Mouse (Mus musculus): Measurements from ENCODE around the gene Dut. TPM values are rescaled to one million over a fixed set of nuclear protein-coding genes. Genes with fewer than 3 reads are reported as not detected.

Gene Dut
- polyA plus RNA-seq (2016; fragmentation: Nextera tagmentation; extraction: Ambion mirVana), result 223 and 273 TPM in 2 replicates

- Histone ChIP-seq H3K27me3 (ENCODE audit: low read depth, poor library complexity, severe bottlenecking) (no peaks in the 10 kb centered on the region), H3K9me3 (replicated peaks) (no peaks in the 10 kb centered on the region), H3K4me3 (peak within 1 kb of the TSS; percentile 73), H3K4me1 (peaks cover 26% of the 10 kb centered on the region), H3K27ac (replicated peaks) (peak within 1 kb of the TSS; percentile 94), H3K36me3 (peaks cover 32% of the 10 kb centered on the region)
- under 1% methylated on average over 95 of the region's 96 CpGs for WGBS
- DNase-seq (ENCODE audit: low spot score), result peak; percentile 98
Observed at GRCm38 (mm10) chr2:125247108-125247961, at the start of gene Dut. Gene Dut (plus strand): TSS chr2:125247190.

DNA sequence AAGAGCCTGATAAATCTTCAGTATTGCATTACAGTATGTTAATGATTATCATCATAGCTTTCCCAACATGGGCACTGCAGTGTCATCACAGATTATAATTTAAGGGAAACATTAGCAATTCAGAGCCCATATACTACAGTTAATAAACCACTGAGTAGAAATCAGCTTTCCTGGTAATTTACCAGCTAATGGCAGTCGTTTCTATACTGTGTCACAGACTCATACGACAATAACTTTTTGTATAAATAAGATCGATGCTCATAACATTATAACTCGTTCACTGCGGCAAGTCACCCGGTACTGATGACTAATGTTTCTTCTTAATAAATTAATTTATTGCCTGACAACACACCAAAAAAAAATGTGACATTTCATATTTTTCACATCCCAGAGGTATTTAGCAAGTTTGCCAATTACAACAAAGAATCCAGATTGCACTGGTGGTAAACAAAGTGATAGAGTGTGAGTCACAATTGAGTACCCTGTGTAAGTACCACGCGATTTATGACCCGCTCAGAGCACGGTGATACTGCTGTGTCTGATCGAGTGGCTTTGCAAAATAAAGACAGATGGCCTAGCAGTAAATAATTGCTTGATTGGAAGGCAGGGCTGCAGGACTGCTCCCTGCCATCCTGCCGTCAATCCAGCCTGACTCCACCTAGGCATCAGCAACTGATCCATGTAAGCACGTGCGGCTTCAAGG, 37.9 kb upstream of the Dut start:
- H3K9me3 ChIP-seq (replicated peaks), result no peaks in the 10 kb centered on the region
- no peaks in the 10 kb centered on the region for H3K27me3 ChIP-seq (ENCODE audit: low read depth, poor library complexity, severe bottlenecking)
- no peaks in the 10 kb centered on the region for H3K4me1 ChIP-seq
- no peak overlapping the region for H3K4me3 ChIP-seq
- DNase-seq (ENCODE audit: low spot score), result no peak
- no peak overlapping the region for H3K27ac ChIP-seq (replicated peaks)
- no peaks in the 10 kb centered on the region for H3K36me3 ChIP-seq
- 86% methylated on average over 14 of the region's 14 CpGs for WGBS

DNA sequence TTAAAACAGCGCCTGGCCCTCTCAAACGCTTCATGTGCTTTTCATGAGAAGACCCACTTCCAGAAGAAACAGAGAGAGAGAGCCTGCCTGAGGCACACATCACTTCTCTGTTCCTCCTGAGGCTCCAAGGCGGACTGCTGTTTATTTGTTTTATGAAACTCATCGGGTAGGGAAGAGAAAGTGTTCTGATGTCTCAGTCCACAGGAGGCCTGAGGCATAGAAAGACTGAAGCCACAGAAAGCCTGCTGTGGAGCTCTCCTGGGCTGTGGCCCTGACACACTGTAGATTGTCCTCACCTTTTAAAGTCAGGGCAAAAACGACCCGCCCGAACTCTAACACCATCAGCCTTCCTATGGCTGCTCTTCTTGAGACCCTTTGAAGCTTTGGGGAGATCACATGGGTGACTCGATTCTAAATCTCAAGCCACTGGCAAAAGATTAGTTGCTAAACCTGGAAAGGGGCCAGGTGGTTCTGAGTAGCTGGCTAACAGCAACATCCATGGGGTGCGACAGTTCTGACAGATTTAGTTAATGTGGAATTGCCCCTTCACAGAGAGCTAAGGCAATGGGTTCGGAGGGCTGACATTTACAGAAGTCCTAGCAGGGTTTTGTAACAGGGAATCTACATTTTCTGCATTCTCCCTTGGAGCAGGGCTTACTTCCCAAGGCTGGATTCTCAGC, 35.0 kb upstream of the Dut start:
- no peak for DNase-seq (ENCODE audit: low spot score)
- 71% methylated on average over 10 of the region's 10 CpGs for WGBS

DNA sequence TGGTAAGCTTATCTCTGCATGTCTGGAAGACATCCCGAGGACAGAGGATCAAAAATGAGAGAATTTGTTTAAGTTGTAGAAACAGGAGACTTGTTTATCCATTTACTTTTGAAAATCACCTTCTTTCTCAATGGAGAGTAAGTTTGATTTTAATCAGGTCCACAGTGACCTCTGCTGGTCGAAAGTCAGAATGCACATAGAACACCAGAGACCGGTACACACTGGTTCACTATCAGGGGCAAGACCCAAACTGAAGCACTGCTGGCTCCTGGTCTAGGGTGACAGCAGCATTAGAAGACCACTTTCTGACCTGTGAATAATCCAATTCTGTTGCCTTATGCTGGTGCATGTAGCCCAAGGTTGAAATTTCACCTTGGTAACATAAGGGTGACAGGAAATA, 32.4 kb upstream of the Dut start:
- DNase-seq (ENCODE audit: low spot score), result peak; percentile 74
- Histone ChIP-seq H3K27ac (replicated peaks) (no peak overlapping the region), H3K9me3 (replicated peaks) (no peaks in the 10 kb centered on the region), H3K36me3 (no peaks in the 10 kb centered on the region), H3K27me3 (ENCODE audit: low read depth, poor library complexity, severe bottlenecking) (no peaks in the 10 kb centered on the region), H3K4me3 (no peak overlapping the region), H3K4me1 (no peaks in the 10 kb centered on the region)
- 1% methylated on average over 3 of the region's 3 CpGs for WGBS

More for the DNA sequence above, 35.0 kb upstream of the Dut start:
- no peak overlapping the region for H3K27ac ChIP-seq (replicated peaks)
- no peak overlapping the region for H3K4me3 ChIP-seq
- H3K36me3 ChIP-seq, result no peaks in the 10 kb centered on the region
- H3K27me3 ChIP-seq (ENCODE audit: low read depth, poor library complexity, severe bottlenecking), result no peaks in the 10 kb centered on the region
- no peaks in the 10 kb centered on the region for H3K9me3 ChIP-seq (replicated peaks)
- H3K4me1 ChIP-seq, result no peaks in the 10 kb centered on the region

- H3K27ac ChIP-seq (replicated peaks), result no peak overlapping the region
- no peaks in the 10 kb centered on the region for H3K9me3 ChIP-seq (replicated peaks)
- 87% methylated on average over 6 of the region's 6 CpGs for WGBS
- H3K4me1 ChIP-seq, result no peaks in the 10 kb centered on the region
- no peaks in the 10 kb centered on the region for H3K27me3 ChIP-seq (ENCODE audit: low read depth, poor library complexity, severe bottlenecking)
- no peak for DNase-seq (ENCODE audit: low spot score)
- no peaks in the 10 kb centered on the region for H3K36me3 ChIP-seq
- no peak overlapping the region for H3K4me3 ChIP-seq
Observed at GRCm38 (mm10) chr2:125217286-125217685, 29.7 kb upstream of the Dut start.

DNA sequence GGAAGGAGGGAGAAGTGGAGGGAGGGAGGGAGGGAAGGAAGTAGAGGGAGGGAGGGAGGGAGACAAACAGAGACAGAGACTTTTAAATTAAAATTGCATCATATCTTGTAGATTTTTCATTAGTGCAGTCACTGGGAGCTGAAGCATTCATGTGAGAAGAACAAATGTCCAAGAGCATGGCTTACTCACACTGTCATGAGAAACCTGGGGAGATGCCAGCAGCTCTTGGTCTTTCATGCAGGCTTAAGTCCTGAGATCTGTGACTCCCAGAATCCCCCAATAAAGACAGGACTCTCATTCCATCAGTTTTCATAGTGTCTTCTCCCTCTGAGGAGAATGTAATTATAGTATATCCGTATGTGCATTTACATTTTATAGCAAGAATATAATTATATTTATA, 28.4 kb upstream of the Dut start:
- no peaks in the 10 kb centered on the region for H3K27me3 ChIP-seq (ENCODE audit: low read depth, poor library complexity, severe bottlenecking)
- 86% methylated on average over 1 of the region's 1 CpGs for WGBS
- no peak overlapping the region for H3K4me3 ChIP-seq
- no peak overlapping the region for H3K27ac ChIP-seq (replicated peaks)
- no peak for DNase-seq (ENCODE audit: low spot score)
- H3K36me3 ChIP-seq, result no peaks in the 10 kb centered on the region
- no peaks in the 10 kb centered on the region for H3K9me3 ChIP-seq (replicated peaks)
- no peaks in the 10 kb centered on the region for H3K4me1 ChIP-seq

GRCm38 (mm10) chr2:125219268-125219667, 27.7 kb upstream of the Dut start:
- Histone ChIP-seq H3K36me3 (no peaks in the 10 kb centered on the region), H3K27ac (replicated peaks) (no peak overlapping the region), H3K4me1 (no peaks in the 10 kb centered on the region), H3K27me3 (ENCODE audit: low read depth, poor library complexity, severe bottlenecking) (no peaks in the 10 kb centered on the region), H3K9me3 (replicated peaks) (no peaks in the 10 kb centered on the region), H3K4me3 (no peak overlapping the region)
- no peak for DNase-seq (ENCODE audit: low spot score)
- WGBS, result 95% methylated on average over 3 of the region's 3 CpGs

- Histone ChIP-seq H3K4me1 (no peaks in the 10 kb centered on the region), H3K9me3 (replicated peaks) (no peaks in the 10 kb centered on the region), H3K27ac (replicated peaks) (no peak overlapping the region), H3K4me3 (no peak overlapping the region), H3K27me3 (ENCODE audit: low read depth, poor library complexity, severe bottlenecking) (no peaks in the 10 kb centered on the region), H3K36me3 (no peaks in the 10 kb centered on the region)
- DNase-seq (ENCODE audit: low spot score), result no peak
- WGBS, result 78% methylated on average over 1 of the region's 1 CpGs
Observed at GRCm38 (mm10) chr2:125221673-125222072, 25.3 kb upstream of the Dut start.

GRCm38 (mm10) chr2:125228472-125229409, 18.2 kb upstream of the Dut start:
- Histone ChIP-seq H3K36me3 (no peaks in the 10 kb centered on the region), H3K27me3 (ENCODE audit: low read depth, poor library complexity, severe bottlenecking) (no peaks in the 10 kb centered on the region), H3K4me3 (no peak overlapping the region), H3K4me1 (no peaks in the 10 kb centered on the region), H3K9me3 (replicated peaks) (no peaks in the 10 kb centered on the region), H3K27ac (replicated peaks) (no peak overlapping the region)
- 89% methylated on average over 11 of the region's 11 CpGs for WGBS
- no peak for DNase-seq (ENCODE audit: low spot score)

DNA sequence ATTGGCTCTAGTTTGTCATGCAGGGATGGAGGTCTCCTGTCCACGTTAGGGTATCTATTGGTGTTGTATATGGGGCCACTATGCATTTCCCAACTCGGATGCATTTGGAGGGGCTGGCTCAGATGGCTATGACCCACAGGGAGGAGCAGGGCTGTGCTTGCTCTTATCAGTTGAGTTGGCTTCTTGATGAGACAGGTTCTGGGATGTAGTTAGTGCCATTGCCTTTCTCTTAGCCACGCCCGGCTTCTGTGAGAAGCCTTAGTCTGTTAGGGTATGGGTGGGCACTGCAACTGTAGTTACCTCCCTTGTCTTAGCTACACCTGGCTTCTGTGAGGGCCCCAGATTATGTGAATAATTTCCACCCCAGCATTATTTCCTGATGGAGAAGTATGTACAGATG, 14.8 kb upstream of the Dut start:
- no peaks in the 10 kb centered on the region for H3K4me1 ChIP-seq
- H3K36me3 ChIP-seq, result no peaks in the 10 kb centered on the region
- no peaks in the 10 kb centered on the region for H3K9me3 ChIP-seq (replicated peaks)
- H3K27me3 ChIP-seq (ENCODE audit: low read depth, poor library complexity, severe bottlenecking), result no peaks in the 10 kb centered on the region
- H3K4me3 ChIP-seq, result no peak overlapping the region
- no peak for DNase-seq (ENCODE audit: low spot score)
- WGBS, result 86% methylated on average over 4 of the region's 4 CpGs
- H3K27ac ChIP-seq (replicated peaks), result no peak overlapping the region

- H3K9me3 ChIP-seq (replicated peaks), result no peaks in the 10 kb centered on the region
- WGBS, result 74% methylated on average over 2 of the region's 2 CpGs
- H3K4me1 ChIP-seq, result no peaks in the 10 kb centered on the region
- DNase-seq (ENCODE audit: low spot score), result no peak
- H3K27me3 ChIP-seq (ENCODE audit: low read depth, poor library complexity, severe bottlenecking), result no peaks in the 10 kb centered on the region
- no peak overlapping the region for H3K4me3 ChIP-seq
- no peak overlapping the region for H3K27ac ChIP-seq (replicated peaks)
- H3K36me3 ChIP-seq, result no peaks in the 10 kb centered on the region
Observed at GRCm38 (mm10) chr2:125233537-125233936, 13.5 kb upstream of the Dut start.

DNA sequence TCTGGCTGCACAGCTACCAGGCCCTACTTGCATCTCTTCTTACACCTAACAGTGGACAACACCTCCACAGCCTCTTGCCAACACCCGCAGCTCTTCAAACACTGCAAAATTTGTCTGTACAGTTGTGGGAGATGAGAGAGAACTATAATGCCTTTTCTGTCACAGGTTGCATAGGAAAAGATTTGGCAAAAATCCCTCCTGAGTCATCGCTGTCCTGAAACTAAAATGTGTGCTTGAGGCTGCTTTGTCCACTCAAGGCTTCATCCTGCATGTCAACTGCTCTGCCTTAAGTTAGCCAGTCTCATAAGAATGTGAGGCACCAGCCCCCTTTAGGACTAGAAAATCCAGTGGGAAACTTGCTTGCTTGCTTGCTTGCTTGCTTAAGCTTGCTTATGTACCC, 12.9 kb upstream of the Dut start:
- H3K36me3 ChIP-seq, result no peaks in the 10 kb centered on the region
- 82% methylated on average over 2 of the region's 2 CpGs for WGBS
- H3K27ac ChIP-seq (replicated peaks), result no peak overlapping the region
- H3K9me3 ChIP-seq (replicated peaks), result no peaks in the 10 kb centered on the region
- no peaks in the 10 kb centered on the region for H3K4me1 ChIP-seq
- no peak for DNase-seq (ENCODE audit: low spot score)
- no peaks in the 10 kb centered on the region for H3K27me3 ChIP-seq (ENCODE audit: low read depth, poor library complexity, severe bottlenecking)
- H3K4me3 ChIP-seq, result no peak overlapping the region
